Mouse (Mus musculus) CH12.LX (cell line): Measurements from ENCODE around the gene Zfp423. TPM values are rescaled to one million over a fixed set of nuclear protein-coding genes. Genes with fewer than 3 reads are reported as not detected.

Experiments used
- DNase-seq: peaks from one replicate; pipeline ENCODE4 v3.0.0-alpha.2; 2013; ENCODE audit errors: extremely low read depth
- H3K27ac ChIP-seq: 2 replicates; pipeline ENCODE4 v1.5.1; 2012; ENCODE audit warnings: low read depth, mild to moderate bottlenecking, control low read depth, moderate library complexity; ENCODE audit not compliant: insufficient read depth
- H3K27me3 ChIP-seq: replicated peaks from 2 replicates; pipeline ENCODE3; 2012; ENCODE audit warnings: inconsistent platforms
- H3K36me3 ChIP-seq, 2 experiments: replicated peaks in 1 of 2; 2 replicates each; pipeline versions ENCODE3 to v1.6.1; 2012; ENCODE audit warnings: inconsistent platforms in 1 of 2, low read length in 1 of 2, mild to moderate bottlenecking in 1 of 2, mixed read lengths in 1 of 2, moderate library complexity in 1 of 2; ENCODE audit not compliant: control insufficient read depth in 1 of 2, insufficient read depth in 1 of 2
- H3K4me1 ChIP-seq, 2 experiments: 2 replicates each; pipeline ENCODE4 v1.6.1; 2012; ENCODE audit warnings: inconsistent platforms in 1 of 2, moderate library complexity in 1 of 2; ENCODE audit not compliant: insufficient read depth in 2 of 2, control insufficient read depth in 1 of 2
- H3K4me2 ChIP-seq: 2 replicates; pipeline ENCODE4 v1.6.1; 2012; ENCODE audit warnings: low read depth, mild to moderate bottlenecking, control low read depth; ENCODE audit not compliant: poor library complexity, insufficient read depth, severe bottlenecking
- H3K4me3 ChIP-seq, 3 experiments: fragments of 150-350 bp in 1 of 3; sonication (generic) in 1 of 3; replicated peaks in 1 of 3; 2 replicates each; pipeline versions ENCODE3 to v1.5.1; 2011 to 2012; ENCODE audit warnings: low read depth in 2 of 3, low read length in 2 of 3, mild to moderate bottlenecking in 2 of 3, moderate library complexity in 2 of 3, control low read depth in 1 of 3, improper control_type of control experiment in 1 of 3, inconsistent platforms in 1 of 3, mixed read lengths in 1 of 3; ENCODE audit not compliant: poor library complexity in 1 of 3
- H3K79me2 ChIP-seq: replicated peaks from 2 replicates; pipeline ENCODE4 v1.6.1; 2012; ENCODE audit warnings: mild to moderate bottlenecking, moderate library complexity; ENCODE audit not compliant: control insufficient read depth, poor library complexity, insufficient read depth, severe bottlenecking; ENCODE audit errors: extremely low read depth
- H3K9ac ChIP-seq: 2 replicates; pipeline ENCODE4 v1.6.1; 2012; ENCODE audit warnings: low read depth, mild to moderate bottlenecking, control low read depth, moderate library complexity; ENCODE audit not compliant: insufficient read depth
- H3K9me3 ChIP-seq: replicated peaks from 2 replicates; pipeline ENCODE3; 2012; ENCODE audit warnings: low read length, inconsistent platforms, mixed read lengths
- BHLHE40 ChIP-seq: IDR thresholded peaks from 2 replicates; pipeline ENCODE4 v1.6.1; 2011; ENCODE audit warnings: mild to moderate bottlenecking, low read depth, low read length, improper control_type of control experiment
- CHD1 ChIP-seq: IDR thresholded peaks from 2 replicates; pipeline ENCODE4 v1.6.1; 2012; ENCODE audit warnings: low read depth, low read length, improper control_type of control experiment, inconsistent platforms
- CTCF ChIP-seq, 2 experiments: IDR thresholded peaks in 1 of 2; conservative IDR thresholded peaks in 1 of 2; 2 replicates each; pipeline ENCODE4 v1.5.1; 2011 to 2012; ENCODE audit warnings: low read depth in 2 of 2, low read length in 2 of 2, improper control_type of control experiment in 1 of 2, inconsistent platforms in 1 of 2, mild to moderate bottlenecking in 1 of 2, moderate library complexity in 1 of 2
- ETS1 ChIP-seq: conservative IDR thresholded peaks from 2 replicates; pipeline ENCODE4 v1.6.1; 2012; ENCODE audit warnings: low read depth, mild to moderate bottlenecking, inconsistent platforms, low read length, improper control_type of control experiment, moderate library complexity
- HCFC1 ChIP-seq: IDR thresholded peaks from 2 replicates; pipeline ENCODE4 v1.6.1; 2012; ENCODE audit warnings: low read depth, mild to moderate bottlenecking, inconsistent platforms, low read length, improper control_type of control experiment
- IRF4 ChIP-seq: IDR thresholded peaks from 2 replicates; pipeline ENCODE4 v1.6.1; 2014; ENCODE audit warnings: low read depth, mild to moderate bottlenecking, inconsistent platforms, low read length, improper control_type of control experiment
- JUND ChIP-seq: conservative IDR thresholded peaks from 2 replicates; pipeline ENCODE4 v1.6.1; 2011; ENCODE audit warnings: low read depth, low read length, improper control_type of control experiment
- KAT2A ChIP-seq: IDR thresholded peaks from 2 replicates; pipeline ENCODE4 v1.6.1; 2012; ENCODE audit warnings: low read length, improper control_type of control experiment, inconsistent platforms; ENCODE audit not compliant: insufficient replicate concordance
- MAFK ChIP-seq: IDR thresholded peaks from 2 replicates; pipeline ENCODE4 v1.6.1; 2011; ENCODE audit warnings: low read length, improper control_type of control experiment; ENCODE audit not compliant: insufficient replicate concordance
- MEF2A ChIP-seq: IDR thresholded peaks from 2 replicates; pipeline ENCODE4 v1.6.1; 2014; ENCODE audit warnings: low read depth, mild to moderate bottlenecking, inconsistent platforms, low read length, improper control_type of control experiment, borderline replicate concordance
- MXI1 ChIP-seq: IDR thresholded peaks from 2 replicates; pipeline ENCODE4 v1.6.1; 2011; ENCODE audit warnings: mild to moderate bottlenecking, low read depth, low read length, improper control_type of control experiment
- MYC ChIP-seq: IDR thresholded peaks from 2 replicates; pipeline ENCODE4 v1.6.1; 2011; ENCODE audit warnings: low read depth, mild to moderate bottlenecking, improper control_type of control experiment, low read length
- NELFE ChIP-seq: IDR thresholded peaks from 2 replicates; pipeline ENCODE4 v1.6.1; 2011; ENCODE audit warnings: low read depth, low read length, improper control_type of control experiment
- PAX5 ChIP-seq: IDR thresholded peaks from 2 replicates; pipeline ENCODE4 v1.6.1; 2012; ENCODE audit warnings: low read length, inconsistent platforms, mixed read lengths
- POLR2A ChIP-seq: IDR thresholded peaks from 2 replicates; pipeline ENCODE4 v1.6.1; 2011; ENCODE audit warnings: low read depth, mild to moderate bottlenecking, improper control_type of control experiment, low read length
- POLR2AphosphoS2 ChIP-seq: IDR thresholded peaks from 2 replicates; pipeline ENCODE4 v1.6.1; 2011; ENCODE audit warnings: low read depth, low read length, improper control_type of control experiment
- SIN3A ChIP-seq: IDR thresholded peaks from 2 replicates; pipeline ENCODE4 v1.6.1; 2012; ENCODE audit warnings: low read length, improper control_type of control experiment, inconsistent platforms
- SMC3 ChIP-seq: IDR thresholded peaks from 2 replicates; pipeline ENCODE4 v1.6.1; 2011; ENCODE audit warnings: low read depth, low read length, improper control_type of control experiment
- USF1 ChIP-seq: IDR thresholded peaks from 2 replicates; pipeline ENCODE4 v1.6.1; 2014; ENCODE audit warnings: low read depth, mild to moderate bottlenecking, inconsistent platforms, low read length, improper control_type of control experiment
- USF2 ChIP-seq: conservative IDR thresholded peaks from 2 replicates; pipeline ENCODE4 v1.6.1; 2011; ENCODE audit warnings: low read depth, low read length, improper control_type of control experiment
- ZC3H11A ChIP-seq: IDR thresholded peaks from 2 replicates; pipeline ENCODE4 v1.6.1; 2012; ENCODE audit warnings: low read depth, mild to moderate bottlenecking, inconsistent platforms, low read length, improper control_type of control experiment
- ZKSCAN1 ChIP-seq: IDR thresholded peaks from 2 replicates; pipeline ENCODE4 v1.6.1; 2012; ENCODE audit warnings: low read depth, inconsistent platforms, low read length, improper control_type of control experiment, borderline replicate concordance
- dilution Hi-C: fragments of 300-500 bp; cut with MboI; formaldehyde crosslinking; loops from 2 replicates; pipeline ENCODE4 v1.14.3; 2020; ENCODE audit warnings: low sequenced_read_pairs; ENCODE audit not compliant: extremely low pct_unique_long_range_greater_than_20kb, extremely low pct_ligation_motif_present
- in situ Hi-C: fragments of 300-500 bp; cut with MboI; formaldehyde crosslinking; loops from 3 replicates; pipeline ENCODE4 v1.14.3; 2019; ENCODE audit warnings: low sequenced_read_pairs, low pct_ligation_motif_present, low pct_unique_long_range_greater_than_20kb, mixed read lengths
- polyA plus RNA-seq: library from polyadenylated mRNA; unstranded; fragments of >175 nt; gene quantifications from 2 replicates; pipeline ENCODE4 v1.2.1, GENCODE M21; 2012; ENCODE audit warnings: low read depth; ENCODE audit not compliant: insufficient read length
- total RNA-seq, 2 experiments: library from RNA; depleted of rRNA; stranded (reverse); fragments of 300-350 nt in 1 of 2; fragments of >200 nt in 1 of 2; gene quantifications; 2 replicates each; pipeline ENCODE4 v1.2.3; 2012 to 2014

Gene Zfp423
- total and polyA plus RNA-seq, 3 experiments: 0.25 to 2.7 (median 0.32) TPM

GRCm38 (mm10) chr8:87922936-87923335, 36.5 kb downstream of the Zfp423 start:
- TF ChIP-seq CHD1 (no peak), SIN3A (no peak), IRF4 (no peak), SMC3 (no peak), MAFK (no peak), POLR2A (no peak), MYC (no peak), PAX5 (no peak), HCFC1 (no peak), ETS1 (no peak), NELFE (no peak), ZC3H11A (no peak), MXI1 (no peak)
- dilution Hi-C loops: no loop called here
- no peak for DNase-seq
- Histone ChIP-seq H3K4me3 (no peak overlapping the region), H3K79me2 (no peaks in the 10 kb centered on the region), H3K9ac (no peak overlapping the region), H3K27ac (no peak overlapping the region), H3K4me2 (no peak overlapping the region), H3K36me3 (no peaks in the 10 kb centered on the region), H3K27me3 (no peaks in the 10 kb centered on the region), H3K4me1 (peaks cover 2 to 25% of the 10 kb centered on the region in 2 experiments; a peak in 2 of 4 replicates), H3K9me3 (no peaks in the 10 kb centered on the region)
- in situ Hi-C loops: no loop called here

- DNase-seq: no peak
- peaks cover 2 to 30% of the 10 kb centered on the region in 2 experiments; a peak in 2 of 4 replicates for H3K4me1 ChIP-seq
- no peak for TF ChIP-seq ZKSCAN1
- no peak for TF ChIP-seq CTCF (conservative IDR thresholded peaks at IDR 0.05 in 1 of 2, IDR thresholded peaks at IDR 0.05 in 1 of 2; ENCODE audit: low read depth in 2 of 2, low read length in 2 of 2)
- TF ChIP-seq BHLHE40: no peak
- TF ChIP-seq USF1: no peak
- TF ChIP-seq MXI1: no peak
- TF ChIP-seq USF2: no peak
- TF ChIP-seq POLR2AphosphoS2: no peak
- TF ChIP-seq JUND: no peak
- no peak for TF ChIP-seq IRF4
- TF ChIP-seq MEF2A: no peak
- TF ChIP-seq KAT2A: no peak
- TF ChIP-seq, all 38 proteins: peak for 0
- Histone ChIP-seq H3K4me3 (no peak overlapping the region), H3K9ac (no peak overlapping the region), H3K4me2 (no peak overlapping the region), H3K27me3 (no peaks in the 10 kb centered on the region), H3K9me3 (no peaks in the 10 kb centered on the region), H3K79me2 (no peaks in the 10 kb centered on the region), H3K36me3 (no peaks in the 10 kb centered on the region), H3K27ac (no peak overlapping the region)
- in situ Hi-C loops: no loop called here
- dilution Hi-C loops: no loop called here
Observed at GRCm38 (mm10) chr8:87922446-87922845, 36.9 kb downstream of the Zfp423 start.
